Mouse (Mus musculus) lung, embryonic 16.5 days (tissue): Measurements from ENCODE around the gene Tsc22d4. TPM values are rescaled to one million over a fixed set of nuclear protein-coding genes. Genes with fewer than 3 reads are reported as not detected.
A peak's percentile ranks its signal among the peaks of the same experiment; 100 is the strongest.

Experiments used
- ATAC-seq: fragments of 200-750 bp; cut with Nextera tagmentation; 2 replicates; pipeline ENCODE4 v1.8.0; 2017; ENCODE audit warnings: low read depth, mild to moderate bottlenecking, moderate library complexity
- H3K27ac ChIP-seq: fragments of 300-500 bp; sonication (generic); 2 replicates; pipeline ENCODE4 v1.5.1; 2014; ENCODE audit warnings: mild to moderate bottlenecking, control low read depth, low read length
- H3K27me3 ChIP-seq: fragments of 300-500 bp; sonication (generic); 2 replicates; pipeline ENCODE4 v1.6.1; 2014; ENCODE audit warnings: low read depth, low read length, mixed read lengths; ENCODE audit not compliant: control insufficient read depth, insufficient read depth
- H3K36me3 ChIP-seq: fragments of 300-500 bp; sonication (generic); 2 replicates; pipeline ENCODE4 v1.6.1; 2014; ENCODE audit warnings: low read length; ENCODE audit not compliant: control insufficient read depth, insufficient read depth
- H3K4me1 ChIP-seq: fragments of 300-500 bp; sonication (generic); replicated peaks from 2 replicates; pipeline ENCODE4 v1.6.1; 2014; ENCODE audit warnings: low read length, mixed read lengths; ENCODE audit not compliant: control insufficient read depth, insufficient read depth
- H3K4me2 ChIP-seq: fragments of 300-500 bp; sonication (generic); 2 replicates; pipeline ENCODE4 v1.6.1; 2014; ENCODE audit warnings: low read depth, low read length, control low read depth
- H3K4me3 ChIP-seq: fragments of 300-500 bp; sonication (generic); 2 replicates; pipeline ENCODE4 v1.5.1; 2014; ENCODE audit warnings: mild to moderate bottlenecking, low read length, control low read depth
- H3K9ac ChIP-seq: fragments of 300-500 bp; sonication (generic); 2 replicates; pipeline ENCODE4 v1.6.1; 2014; ENCODE audit warnings: low read length, control low read depth
- H3K9me3 ChIP-seq: fragments of 300-500 bp; sonication (generic); 2 replicates; pipeline ENCODE4 v1.6.1; 2016; ENCODE audit warnings: low read length; ENCODE audit not compliant: control insufficient read depth
- WGBS: fragments of 180-500 bp; shearing (Covaris S2); extraction: QIAGEN DNeasy Blood & Tissue Kit; methylation state at CpG from one replicate; pipeline ENCODE4 v1.1.7; 2014; 5-methylcytosine and 5-hydroxymethylcytosine counted together
- polyA plus RNA-seq: library from polyadenylated mRNA; unstranded; fragments of >200 nt; fragmentation: Nextera tagmentation; extraction: Ambion mirVana; gene quantifications from 2 replicates; pipeline ENCODE4 v1.2.1, GENCODE M21; 2015

The Tsc22d4 gene
- polyA plus RNA-seq, 1 experiment from 2014 or later, result 140 TPM

DNA sequence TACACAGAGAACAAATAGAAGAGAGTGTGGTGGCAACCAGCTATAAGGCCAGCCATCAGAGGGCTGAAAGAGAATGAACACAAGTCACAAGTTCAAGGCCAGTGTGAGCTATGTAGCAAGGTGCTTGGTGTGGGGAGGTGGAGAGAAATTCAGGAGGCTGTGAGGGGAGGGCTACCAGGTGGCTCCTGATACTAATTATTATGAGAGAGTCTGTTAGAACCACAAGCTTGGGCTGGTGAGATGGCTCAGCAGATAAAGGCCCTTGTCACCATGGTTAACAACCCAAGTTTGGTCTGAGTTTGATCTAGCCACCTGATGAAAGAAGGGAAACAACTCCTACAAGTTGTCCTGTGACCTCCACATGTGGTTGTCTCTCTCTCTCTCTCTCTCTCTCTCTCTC, 27.2 kb downstream of the Tsc22d4 start:
- Histone ChIP-seq H3K9ac (no peak overlapping the region), H3K4me2 (no peak overlapping the region), H3K4me3 (no peak overlapping the region), H3K4me1 (peaks cover 3% of the 10 kb centered on the region; the same call in 1 of the 2 replicates), H3K36me3 (no peaks in the 10 kb centered on the region), H3K27ac (no peak overlapping the region), H3K9me3 (no peaks in the 10 kb centered on the region), H3K27me3 (no peaks in the 10 kb centered on the region)
- no peak for ATAC-seq

DNA sequence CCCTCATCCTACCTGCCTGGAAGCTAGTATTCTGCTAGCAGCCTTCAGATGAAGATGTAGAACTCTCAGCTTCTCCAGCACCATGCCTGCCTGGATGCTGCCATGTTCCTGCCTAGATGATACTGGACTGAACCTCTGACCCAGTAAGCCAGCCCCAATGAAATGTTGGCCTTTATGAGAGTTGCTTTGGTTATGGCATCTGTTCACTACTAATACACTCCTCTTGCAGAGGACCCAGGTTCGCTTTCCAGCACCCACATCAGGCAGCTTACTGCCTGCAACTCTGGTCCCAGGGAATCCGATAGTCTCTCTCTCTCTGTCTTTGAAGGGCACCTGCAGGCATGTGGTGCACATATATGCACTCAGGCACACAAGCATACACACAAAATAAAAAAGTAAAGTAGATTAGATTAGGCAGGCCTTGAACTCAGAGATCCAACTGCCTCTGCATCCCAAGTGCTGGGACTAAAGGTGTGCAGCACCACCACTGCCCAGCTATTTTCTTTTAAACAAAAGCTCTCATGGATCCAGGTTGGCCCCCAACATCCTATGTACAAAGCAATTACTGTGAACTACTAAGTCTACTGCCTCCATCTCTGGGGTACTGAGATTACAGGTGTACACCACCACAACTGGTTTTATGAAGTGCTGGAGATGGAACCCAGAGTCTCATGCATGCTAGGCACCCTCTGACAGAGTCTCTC, 30.2 kb downstream of the Tsc22d4 start:
- Histone ChIP-seq H3K9ac (no peak overlapping the region), H3K9me3 (no peaks in the 10 kb centered on the region), H3K4me2 (no peak overlapping the region), H3K4me1 (peaks cover 18% of the 10 kb centered on the region), H3K4me3 (no peak overlapping the region), H3K27me3 (no peaks in the 10 kb centered on the region), H3K36me3 (peaks cover 4% of the 10 kb centered on the region; the same call in 1 of the 2 replicates), H3K27ac (peak overlapping the region; percentile 19; the same call in 1 of the 2 replicates)
- ATAC-seq, result no peak
- 87% methylated on average over 2 of the region's 2 CpGs for WGBS

DNA sequence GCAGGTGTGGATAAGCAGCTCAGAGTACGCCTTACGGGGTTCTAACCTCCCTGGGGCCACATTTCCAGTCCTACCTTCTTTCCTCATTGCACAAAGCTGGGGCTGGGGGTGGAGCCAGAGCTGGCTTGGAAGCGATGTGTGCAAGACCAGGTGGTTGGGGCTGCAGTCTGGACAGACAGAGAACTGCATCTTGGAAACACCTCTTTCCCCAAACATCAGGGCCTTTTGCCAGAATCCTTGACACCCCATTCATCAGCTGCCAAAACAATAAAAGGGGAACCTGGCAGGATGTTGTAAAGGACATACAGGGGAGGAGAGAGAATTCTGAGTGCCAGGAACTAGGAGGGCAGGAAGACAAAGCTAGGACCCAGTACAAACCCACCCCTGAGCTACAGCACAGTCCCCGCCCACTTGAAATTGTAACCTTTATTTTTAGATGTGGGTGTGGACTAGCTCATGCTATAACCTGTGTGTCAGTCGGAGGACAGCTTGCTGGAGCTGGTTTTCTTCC, 30.9 kb downstream of the Tsc22d4 start:
- 23% methylated on average over 5 of the region's 5 CpGs for WGBS
- Histone ChIP-seq H3K4me2 (no peak overlapping the region), H3K9me3 (no peaks in the 10 kb centered on the region), H3K27ac (peak overlapping the region; percentile 19; the same call in 1 of the 2 replicates), H3K27me3 (no peaks in the 10 kb centered on the region), H3K9ac (0 out of 2 replicates have a peak overlapping the region, but pooled peaks have one; percentile 10), H3K36me3 (peaks cover 8% of the 10 kb centered on the region), H3K4me1 (peaks cover 18% of the 10 kb centered on the region), H3K4me3 (no peak overlapping the region)
- peak; percentile 16; the same call in 1 of the 2 replicates for ATAC-seq

DNA sequence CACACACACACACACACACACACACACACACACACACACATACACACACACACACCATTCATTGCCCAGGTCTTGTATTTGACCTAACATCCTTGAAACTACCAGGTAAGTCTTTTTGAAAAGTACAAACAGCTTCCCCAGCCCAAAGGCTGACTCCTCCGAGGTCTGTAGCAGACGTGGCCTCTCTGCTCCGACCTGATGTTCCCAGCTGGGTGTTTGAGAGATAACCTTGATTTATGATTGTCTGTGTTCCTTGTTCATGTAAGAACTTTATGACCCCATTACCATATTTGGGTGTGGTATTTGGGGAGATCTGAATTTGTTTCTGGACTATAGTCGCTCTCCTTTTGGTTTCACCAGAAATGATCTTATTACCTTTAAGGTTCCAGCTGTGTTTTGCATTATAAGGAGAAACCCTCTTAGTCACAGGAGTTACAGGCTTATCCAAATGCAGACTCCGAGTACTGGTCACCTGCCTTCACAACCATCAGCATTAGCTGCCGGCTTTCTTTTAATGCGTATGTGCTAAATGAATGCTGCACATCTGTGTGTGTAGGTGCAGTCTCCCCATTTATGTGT, 31.8 kb downstream of the Tsc22d4 start:
- Histone ChIP-seq H3K27ac (no peak overlapping the region), H3K27me3 (no peaks in the 10 kb centered on the region), H3K36me3 (peaks cover 17% of the 10 kb centered on the region), H3K9me3 (no peaks in the 10 kb centered on the region), H3K4me2 (no peak overlapping the region), H3K4me3 (no peak overlapping the region), H3K9ac (no peak overlapping the region), H3K4me1 (peaks cover 18% of the 10 kb centered on the region)
- no peak for ATAC-seq
- WGBS, result 67% methylated on average over 7 of the region's 7 CpGs

DNA sequence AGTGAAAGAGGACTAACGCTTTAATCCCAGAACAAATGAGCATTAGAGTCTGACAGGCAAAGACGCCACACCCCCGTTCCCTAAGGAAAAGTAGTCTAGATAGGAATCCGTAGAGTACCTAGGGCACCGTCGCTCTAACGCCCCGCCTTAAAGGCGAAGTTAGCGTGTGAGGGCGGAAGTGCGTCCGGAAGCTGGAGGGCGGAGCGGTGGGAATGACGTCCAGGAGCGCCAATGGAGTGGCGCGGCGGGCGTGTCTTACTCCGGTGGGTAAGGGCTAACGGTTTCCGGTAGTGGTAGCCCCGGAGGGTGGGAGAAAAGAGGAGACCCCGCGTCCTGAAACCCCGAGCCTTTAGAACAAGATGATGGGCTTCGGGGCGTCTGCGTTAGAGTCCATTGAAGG, 33.1 kb downstream of the Tsc22d4 start, which contains the start of gene Ppp1r35:
Ppp1r35 (plus strand) TSS at position 215 of the 400 bp plus-strand sequence.
- Histone ChIP-seq H3K4me1 (peaks cover 28% of the 10 kb centered on the region), H3K4me3 (peak within 1 kb of the TSS; percentile 92), H3K27me3 (no peaks in the 10 kb centered on the region), H3K9me3 (no peaks in the 10 kb centered on the region), H3K9ac (peak within 1 kb of the TSS; percentile 92), H3K4me2 (peak within 1 kb of the TSS; percentile 95), H3K27ac (peak within 1 kb of the TSS; percentile 87), H3K36me3 (peaks cover 26% of the 10 kb centered on the region)
- WGBS, result under 1% methylated on average over 31 of the region's 31 CpGs
- ATAC-seq, result peak; percentile 96

DNA sequence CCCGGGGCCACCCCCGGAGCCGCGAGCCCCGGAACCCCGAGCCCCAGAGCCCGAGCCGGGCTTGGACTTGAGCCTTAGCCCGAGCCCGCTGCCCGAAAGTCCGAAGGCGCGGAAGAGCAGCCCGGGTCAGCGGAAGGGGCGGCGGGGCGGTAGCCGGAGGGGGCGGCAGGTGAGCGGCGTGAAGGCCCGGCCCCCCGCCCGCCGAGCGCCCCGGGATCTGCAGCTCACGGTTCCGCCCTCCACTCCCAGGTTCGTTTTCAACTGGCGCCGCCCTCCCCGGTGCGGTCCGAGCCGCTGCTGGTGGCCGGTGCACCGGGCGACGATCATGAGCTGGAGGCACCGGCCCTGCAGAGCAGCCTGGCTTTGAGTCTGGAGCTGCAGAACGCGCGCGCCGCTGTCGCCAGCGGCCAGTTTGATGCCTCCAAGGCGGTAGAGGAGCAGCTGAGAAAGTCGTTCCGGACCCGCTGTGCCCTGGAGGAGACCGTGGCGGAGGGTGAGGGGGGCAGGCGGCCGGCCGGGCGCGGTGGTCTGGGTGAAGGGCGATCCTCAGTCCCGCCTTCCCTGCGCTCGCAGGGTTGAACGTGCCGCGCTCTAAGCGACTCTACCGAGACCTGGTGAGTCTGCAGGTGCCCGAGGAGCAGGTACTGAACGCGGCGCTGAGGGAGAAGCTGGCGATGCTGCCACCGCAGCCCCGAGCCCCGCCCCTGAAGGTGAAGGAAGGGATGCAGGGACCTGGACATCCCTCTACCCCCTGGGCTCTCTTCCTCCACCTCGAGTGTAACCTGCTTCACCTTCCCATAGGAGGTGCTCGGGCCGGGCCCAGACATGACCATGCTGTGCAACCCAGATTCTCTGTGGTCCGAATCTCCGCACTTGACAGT, 33.8 kb downstream of the Tsc22d4 start:
- WGBS, result under 1% methylated on average over 66 of the region's 83 CpGs
- H3K9me3 ChIP-seq, result no peaks in the 10 kb centered on the region
- H3K4me2 ChIP-seq, result peak overlapping the region; percentile 95
- peak overlapping the region; percentile 87 for H3K27ac ChIP-seq
- H3K36me3 ChIP-seq, result peaks cover 26% of the 10 kb centered on the region
- H3K9ac ChIP-seq, result peak overlapping the region; percentile 92
- H3K27me3 ChIP-seq, result no peaks in the 10 kb centered on the region
- peak; percentile 30 for ATAC-seq
- H3K4me1 ChIP-seq, result peaks cover 34% of the 10 kb centered on the region
- H3K4me3 ChIP-seq, result peak overlapping the region; percentile 92

DNA sequence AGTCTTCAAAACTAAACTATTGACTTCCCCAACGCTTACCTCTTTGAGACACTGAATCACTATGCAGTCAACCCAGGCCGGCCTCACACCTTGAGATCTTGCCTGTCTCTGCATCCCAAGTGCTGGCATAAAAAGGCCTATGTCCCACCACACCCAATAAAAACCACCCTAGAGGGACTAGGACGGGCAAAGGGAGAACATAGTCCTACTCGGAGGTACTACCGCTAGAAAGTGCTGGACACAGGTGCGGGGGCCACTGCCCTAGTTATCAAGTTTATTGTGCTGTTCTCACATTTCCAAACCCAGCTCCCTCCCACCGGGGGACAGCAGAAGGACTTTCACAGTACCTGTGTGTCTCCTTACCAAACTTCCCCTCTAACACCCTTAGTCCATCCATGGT, 36.1 kb downstream of the Tsc22d4 start:
- 87% methylated on average over 7 of the region's 7 CpGs for WGBS
- Histone ChIP-seq H3K36me3 (peaks cover 26% of the 10 kb centered on the region), H3K27ac (no peak overlapping the region), H3K4me2 (no peak overlapping the region), H3K9ac (no peak overlapping the region), H3K4me1 (peaks cover 40% of the 10 kb centered on the region), H3K4me3 (no peak overlapping the region), H3K9me3 (no peaks in the 10 kb centered on the region), H3K27me3 (no peaks in the 10 kb centered on the region)
- ATAC-seq, result no peak

DNA sequence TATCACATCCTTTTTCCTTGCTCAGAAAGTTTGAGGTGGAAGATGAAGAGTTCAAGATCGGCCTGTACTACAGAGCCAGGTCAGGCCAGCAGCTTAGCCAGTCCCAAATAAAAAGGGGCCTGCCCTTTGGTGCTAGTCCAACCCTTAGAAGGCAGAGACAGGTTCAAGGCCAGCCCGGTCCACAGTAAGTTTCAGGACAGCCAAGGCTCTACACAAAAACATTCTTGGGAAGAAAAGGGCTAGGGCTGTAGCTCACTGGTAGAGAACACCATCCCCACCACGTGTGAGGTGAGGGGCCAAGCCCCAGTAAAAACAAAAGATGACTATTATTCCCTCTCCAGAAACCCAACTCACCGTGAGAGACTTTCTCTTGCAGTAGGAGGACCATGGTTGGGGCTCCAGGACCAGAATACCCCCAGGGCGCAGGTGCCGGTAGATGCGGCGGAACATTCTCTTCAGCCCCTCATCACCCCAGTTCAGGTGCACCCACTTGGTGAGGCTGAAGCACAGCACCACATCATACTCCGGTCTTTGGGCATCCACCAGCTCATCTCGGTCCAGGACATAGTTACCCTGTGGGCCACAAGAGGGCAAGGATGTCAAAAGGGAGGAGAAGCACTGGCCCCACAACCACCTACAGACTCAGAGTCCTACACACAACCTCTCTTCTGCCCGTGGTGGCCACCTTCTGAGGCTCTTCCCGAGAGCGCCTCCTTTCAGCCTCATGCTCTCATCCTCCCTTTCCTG, 37.4 kb downstream of the Tsc22d4 start:
- H3K9ac ChIP-seq, result peak overlapping the region; percentile 94

More for the DNA sequence above, 37.4 kb downstream of the Tsc22d4 start:
- H3K27ac ChIP-seq, result no peak overlapping the region
- H3K9me3 ChIP-seq, result no peaks in the 10 kb centered on the region
- H3K27me3 ChIP-seq, result no peaks in the 10 kb centered on the region
- peaks cover 42% of the 10 kb centered on the region for H3K4me1 ChIP-seq
- 75% methylated on average over 13 of the region's 13 CpGs for WGBS
- H3K4me3 ChIP-seq, result peak overlapping the region; percentile 84
- peaks cover 26% of the 10 kb centered on the region for H3K36me3 ChIP-seq
- H3K4me2 ChIP-seq, result peak overlapping the region; percentile 89
- ATAC-seq, result no peak
